Mouse (Mus musculus) frontal cortex, postnatal 10 days (tissue): ENCODE data around the gene Cdk20.

Experiments
- DNase-seq, 2 experiments: peaks; one replicate each; pipeline ENCODE4 v3.0.0; 2022; ENCODE audit warnings: low spot score in 2 of 2, mixed read lengths in 1 of 2

Gene Cdk20

DNA sequence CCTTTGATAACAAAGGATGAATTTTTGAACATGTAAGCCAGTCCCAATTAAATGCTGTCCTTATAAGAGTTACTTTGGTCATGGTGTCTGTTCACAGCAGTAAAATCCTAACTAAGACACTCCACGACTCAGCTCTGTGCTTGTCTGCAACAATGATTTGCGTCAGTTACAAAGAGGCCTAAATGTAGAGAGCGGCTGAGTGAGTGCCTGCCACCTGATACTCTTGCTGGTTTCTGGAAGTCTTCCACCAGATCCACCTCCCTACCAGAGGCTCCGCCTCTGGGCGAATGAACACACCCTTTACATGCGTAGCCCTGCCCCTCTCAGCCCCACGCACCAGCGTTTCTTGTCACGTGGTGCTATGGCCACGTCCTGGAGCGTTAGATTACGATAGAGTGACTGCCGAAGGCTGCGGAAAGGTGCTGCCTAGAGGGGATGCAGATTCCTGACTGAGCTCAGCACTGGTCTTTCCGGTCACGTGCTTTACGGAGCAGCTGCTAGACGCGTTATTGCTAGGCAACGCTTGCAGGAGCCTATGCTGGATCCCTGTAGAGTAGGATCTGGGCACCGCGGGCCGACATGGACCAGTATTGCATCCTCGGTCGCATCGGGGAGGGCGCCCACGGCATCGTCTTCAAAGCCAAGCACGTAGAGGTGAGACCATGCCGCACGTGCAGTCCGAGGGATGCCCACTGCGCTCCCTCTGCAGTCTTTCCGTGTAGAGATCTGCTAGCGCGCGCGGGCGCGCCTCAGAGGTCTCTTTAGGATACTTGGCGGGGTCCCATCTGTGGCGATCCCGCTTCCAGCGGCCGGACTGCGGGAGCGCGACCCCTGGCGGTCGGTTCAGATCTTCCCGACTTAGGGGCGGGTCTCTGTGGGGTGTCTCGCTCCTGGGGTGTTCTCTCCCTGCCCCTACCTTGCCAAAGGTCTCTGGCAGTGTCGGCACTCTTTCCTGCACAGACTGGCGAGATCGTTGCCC lies at the start of gene Cdk20:
Gene Cdk20 (plus strand): TSS at position 298 of the 979 bp plus-strand sequence.
- peak; percentile 90 to 92 for DNase-seq

DNA sequence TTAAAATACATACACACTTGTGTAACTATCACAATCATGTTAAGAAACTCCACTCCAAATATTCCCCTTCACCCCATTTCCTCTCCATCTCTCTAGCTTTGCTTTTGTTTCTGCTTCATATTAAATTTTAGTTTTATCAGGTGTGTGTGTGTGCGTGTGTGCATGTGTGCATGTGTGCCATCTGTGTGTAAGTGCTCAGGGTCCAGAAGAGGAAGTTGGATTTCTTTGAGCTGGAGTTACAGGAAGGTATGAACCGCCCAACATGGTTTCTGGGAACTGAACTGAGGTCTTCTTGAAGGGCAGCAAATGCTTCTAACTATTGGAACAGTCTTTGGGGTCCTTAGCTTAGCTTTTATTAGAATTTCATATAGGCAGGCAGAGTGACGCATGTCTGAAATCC lies 47.2 kb upstream of the Cdk20 start:
- no peak for DNase-seq

DNA sequence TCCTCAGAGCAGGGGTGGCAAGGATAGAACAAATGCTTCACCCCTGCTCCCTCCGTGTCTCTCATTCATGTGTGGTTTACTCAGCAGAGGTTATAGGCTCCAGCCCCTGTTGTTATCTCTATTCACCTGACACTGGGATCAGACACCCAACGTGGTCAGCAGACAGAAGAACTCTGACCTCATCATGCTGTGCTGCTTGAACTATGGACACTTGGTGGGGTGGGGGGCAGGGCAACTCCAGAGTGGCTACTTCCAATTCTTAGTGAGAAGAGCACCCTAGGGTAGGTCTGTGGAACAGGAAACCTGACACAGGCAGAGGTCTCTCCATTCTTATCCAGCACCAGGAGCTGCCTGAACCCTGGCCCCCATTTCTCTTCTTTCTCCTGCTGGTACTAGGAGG lies 46.1 kb upstream of the Cdk20 start:
- DNase-seq, result no peak

DNA sequence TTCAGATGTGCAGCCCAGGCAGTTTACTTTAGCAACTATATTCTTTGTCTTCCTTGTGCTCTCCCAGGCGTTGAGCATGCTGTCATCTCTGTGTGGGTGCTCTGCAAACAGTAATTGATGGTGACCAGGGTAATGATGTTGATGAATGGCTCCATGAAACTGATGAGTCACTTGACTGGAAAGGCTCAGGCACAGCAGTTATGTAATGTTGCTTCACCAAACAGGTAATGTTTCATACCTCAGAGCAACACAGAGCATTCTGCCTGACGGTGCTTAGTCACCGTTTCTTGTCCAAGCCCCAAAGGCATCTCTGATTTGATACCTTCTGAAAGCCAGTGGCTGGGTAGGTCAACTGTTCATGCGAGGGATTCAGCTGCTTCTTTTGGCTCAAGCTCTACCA lies 43.7 kb upstream of the Cdk20 start:
- DNase-seq, result no peak

DNA sequence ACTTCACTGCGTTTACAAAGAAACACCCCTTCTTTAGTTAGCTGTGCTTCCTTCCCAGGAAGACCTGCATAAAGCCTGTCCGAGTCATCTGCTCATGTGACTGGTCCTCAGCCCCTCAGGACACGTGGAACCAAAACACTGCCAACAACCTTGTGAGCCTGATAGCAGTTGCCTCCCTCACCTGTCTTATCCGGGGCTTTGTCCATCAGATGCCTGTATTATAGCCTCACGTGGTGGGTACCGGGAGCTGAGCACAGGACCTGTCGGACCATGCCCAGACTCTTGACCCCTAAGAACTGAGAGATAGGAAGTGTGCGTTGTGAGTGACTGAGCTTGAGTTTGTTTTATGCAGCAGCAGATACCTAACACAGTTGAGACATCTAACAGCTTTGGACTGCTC lies 35.1 kb upstream of the Cdk20 start:
- no peak for DNase-seq

DNA sequence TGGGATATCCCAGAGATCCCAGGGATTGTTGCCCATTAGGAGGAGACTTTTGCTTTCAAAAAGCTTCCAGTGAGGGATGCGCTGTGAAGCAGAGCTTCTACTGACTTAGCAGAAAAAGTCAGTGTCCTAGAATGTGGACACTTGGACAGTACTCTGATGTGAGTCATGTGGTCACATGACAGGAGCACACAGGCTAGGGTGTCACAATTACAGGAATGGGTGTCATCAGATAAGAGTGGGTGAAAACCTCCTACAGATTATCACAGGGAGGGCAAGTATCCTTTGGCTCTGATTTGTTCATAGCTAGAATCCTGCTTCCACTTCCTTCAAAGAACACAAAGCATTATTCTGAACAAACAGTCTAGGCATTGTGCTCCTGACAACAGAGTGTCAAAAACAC lies 34.0 kb upstream of the Cdk20 start:
- no peak for DNase-seq

DNA sequence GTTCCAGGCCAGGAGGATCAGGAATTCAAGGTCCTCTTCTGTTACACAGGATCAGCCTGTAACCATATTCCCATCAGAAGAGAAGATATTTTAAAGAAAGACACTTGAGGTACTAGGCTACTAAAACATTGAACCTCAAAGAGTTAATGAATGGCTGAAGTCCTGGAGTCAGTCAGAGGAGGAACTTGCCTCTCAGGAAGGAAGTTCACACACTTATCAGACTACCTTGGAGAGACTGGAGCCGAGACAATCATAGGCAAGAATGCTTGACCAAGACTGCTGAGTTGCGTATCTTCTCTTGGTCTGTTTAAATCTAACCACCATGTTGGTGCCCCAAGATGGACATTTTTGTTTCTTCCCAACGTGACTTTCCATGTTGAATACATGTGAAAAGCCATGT lies 32.2 kb upstream of the Cdk20 start:
- no peak for DNase-seq

DNA sequence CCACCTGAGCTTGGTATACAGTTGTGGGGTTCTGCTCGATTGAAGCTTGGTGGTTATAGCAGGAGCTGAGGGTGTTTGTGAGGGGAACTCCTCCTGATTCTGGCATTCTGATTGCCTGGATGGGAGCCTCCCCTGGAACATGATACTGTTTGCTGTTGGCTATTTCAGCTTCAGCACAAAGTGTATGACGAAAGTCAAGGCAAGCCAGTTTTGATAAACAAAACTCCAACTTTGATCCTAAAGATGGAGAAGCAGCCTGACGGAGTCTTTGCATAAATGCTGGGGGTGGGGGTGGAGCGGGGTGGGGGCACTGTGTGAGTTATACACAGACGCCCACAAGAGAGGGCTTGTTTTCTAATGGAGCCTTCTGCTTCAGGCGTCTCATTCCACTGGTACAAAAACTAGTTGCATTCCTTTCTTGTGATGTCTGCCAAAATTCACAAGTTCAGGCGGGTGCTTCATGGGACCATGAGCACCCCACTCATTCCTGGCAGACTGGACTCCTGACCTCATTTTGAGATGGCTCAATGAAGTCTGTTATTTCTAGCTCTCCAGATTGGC lies 31.2 kb upstream of the Cdk20 start:
- DNase-seq, result peak; percentile 8

DNA sequence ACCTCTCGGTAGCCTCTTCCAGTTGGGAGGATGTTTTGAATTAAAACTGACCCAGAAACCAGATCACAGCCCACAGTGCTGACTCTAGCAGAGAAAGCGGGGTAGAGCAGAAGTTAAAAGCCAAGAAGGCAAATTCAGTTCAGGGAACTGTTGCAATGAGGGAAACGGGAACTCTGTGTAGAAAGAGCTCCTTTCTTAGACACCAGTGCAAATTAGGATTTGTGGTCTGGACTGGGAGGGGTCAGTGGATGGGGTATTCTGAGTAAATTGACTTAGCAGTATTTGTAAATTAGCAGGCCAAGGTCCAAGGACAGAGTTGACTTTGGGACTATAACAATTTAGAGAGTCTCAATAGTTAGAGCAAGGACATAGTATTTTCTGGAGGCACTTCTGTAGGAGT lies 30.1 kb upstream of the Cdk20 start:
- no peak for DNase-seq

DNA sequence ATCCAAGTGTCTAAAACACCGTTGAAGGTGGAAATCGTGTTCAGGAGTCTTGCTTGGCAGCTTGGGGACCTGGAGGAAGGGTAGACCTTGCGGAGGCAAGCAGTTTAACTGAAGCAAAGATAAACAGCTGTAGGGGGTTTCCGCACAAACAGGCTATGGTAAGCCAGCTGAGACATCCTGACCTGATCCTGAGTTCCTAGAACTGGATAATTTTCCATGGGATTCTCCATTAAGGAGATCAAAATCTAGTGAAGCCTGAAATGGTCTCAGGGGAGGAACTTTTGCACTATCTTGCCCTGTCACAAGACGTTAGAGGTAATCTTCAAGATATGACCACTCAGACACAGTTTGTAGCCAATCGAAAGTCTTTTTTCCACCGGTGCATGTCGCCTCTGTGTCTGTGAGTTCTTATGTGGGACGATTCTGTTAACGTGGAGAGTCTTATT lies 29.6 kb upstream of the Cdk20 start:
- DNase-seq, result no peak

DNA sequence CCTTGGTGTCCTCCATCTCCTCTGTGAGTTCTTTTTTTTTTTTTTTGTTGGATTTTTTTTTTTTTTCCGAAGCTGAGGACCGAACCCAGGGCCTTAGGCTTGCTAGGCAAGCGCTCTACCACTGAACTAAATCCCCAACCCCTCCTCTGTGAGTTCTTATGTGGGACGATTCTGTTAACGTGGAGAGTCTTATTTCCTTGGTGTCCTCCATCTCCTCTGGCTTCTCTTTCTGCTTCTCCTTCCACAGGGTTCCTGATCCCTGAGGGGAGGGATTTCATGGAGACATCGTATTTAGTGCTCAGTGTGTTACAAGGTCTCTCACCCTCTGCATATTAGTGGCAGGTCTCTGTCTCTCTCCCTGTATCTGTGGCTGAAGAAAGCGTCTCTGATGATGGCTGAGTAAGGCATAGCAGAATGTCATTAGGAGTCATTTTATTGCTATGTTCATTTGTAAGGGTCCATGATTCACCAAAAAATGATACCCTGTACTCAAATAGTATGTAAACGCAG lies 29.1 kb upstream of the Cdk20 start:
- DNase-seq, result no peak

DNA sequence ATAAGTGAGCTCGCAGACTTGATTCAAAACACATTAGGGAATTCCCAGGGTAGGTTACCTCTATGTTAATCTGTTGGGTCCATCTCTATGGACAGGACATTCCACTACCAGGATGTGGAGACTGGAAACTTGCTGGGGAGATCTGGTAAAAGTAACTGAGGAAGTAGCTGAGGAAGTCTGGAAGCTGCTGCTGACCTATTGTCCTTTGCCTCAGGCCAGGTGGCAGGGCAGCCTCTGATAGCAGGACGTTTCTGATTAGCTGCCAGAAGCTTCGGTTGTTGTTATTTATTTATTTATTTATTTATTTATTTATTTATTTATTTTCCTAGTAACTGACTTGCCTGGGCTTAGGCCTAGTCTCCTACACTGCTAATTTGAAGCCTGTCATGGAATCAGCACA lies 28.6 kb upstream of the Cdk20 start:
- no peak for DNase-seq

DNA sequence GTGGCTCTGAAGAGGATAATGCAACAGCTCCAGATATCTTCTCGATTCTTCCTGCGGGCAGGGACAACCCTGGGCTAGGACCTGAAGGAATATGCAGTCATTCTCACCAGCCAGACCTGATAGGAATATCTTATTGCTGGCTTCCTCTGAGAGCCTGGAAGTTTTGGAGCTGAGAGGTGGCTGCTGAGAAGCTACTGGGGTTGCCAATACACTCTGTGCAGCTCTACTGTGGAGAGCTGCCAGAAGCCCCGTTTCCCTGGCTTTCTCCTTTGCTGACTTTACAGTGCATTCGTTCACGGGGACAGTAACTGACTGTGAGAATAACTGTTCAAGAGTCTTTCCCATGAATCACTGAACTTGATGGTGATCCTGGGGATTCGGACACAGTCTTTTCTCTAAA lies 26.6 kb upstream of the Cdk20 start:
- DNase-seq, result peak in 1 of 2 experiments; percentile 13

DNA sequence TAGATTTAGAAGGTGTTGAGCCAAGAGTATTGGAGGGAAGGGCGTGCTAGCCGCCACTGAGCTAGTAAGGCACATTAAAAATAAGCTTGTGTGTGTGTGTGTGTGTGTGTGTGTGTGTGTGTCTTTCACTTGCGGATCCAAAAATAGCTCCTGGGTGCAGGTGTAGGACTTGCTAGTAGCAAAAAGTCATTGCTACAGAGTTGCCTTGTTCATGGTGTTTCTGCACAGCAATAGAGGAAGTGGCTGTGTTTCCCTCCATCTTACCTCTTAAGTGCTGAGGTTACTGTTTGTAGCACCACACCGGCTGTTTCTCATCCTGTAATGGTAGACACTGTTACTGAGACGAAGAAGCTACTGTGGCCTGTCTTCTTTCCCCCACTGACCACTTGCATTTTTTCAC lies 24.1 kb upstream of the Cdk20 start:
- no peak for DNase-seq

DNA sequence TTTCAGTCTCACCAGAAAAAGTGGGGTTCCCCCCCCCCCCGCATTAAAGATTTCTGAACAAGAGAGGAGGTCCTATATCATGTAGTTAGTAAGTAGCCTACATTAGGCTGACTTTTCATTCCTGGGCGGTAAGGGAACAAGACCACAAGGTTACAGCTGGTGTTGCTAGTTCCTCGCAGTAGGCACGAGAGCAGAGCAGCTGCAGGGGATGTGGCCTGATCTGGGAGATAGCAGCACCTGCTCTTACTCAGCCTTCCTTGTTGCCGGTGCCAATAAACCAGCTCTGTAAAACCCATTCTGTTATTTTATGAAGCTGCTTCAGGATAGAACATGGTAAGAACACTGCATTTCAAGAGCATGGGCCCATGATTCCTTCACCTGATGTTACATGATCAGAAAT lies 21.5 kb upstream of the Cdk20 start:
- no peak for DNase-seq

DNA sequence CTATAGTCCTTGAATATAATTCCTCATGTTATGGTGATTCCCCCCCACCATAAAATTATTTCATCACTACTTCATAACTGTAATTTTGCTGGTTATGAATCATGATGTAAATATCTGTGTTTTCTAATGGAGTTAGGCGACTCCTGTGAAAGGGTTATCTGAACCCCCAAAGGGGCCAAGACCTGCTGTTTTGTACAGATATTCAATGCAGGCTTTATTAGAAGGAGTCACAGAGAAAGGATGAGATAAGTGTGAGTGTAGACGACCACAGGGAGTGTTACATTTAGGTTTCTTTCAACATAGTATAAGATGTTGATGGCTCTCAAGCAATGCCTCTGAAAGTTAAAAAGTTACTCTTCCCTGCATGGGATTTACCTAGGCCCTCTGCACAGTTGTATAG lies 20.8 kb upstream of the Cdk20 start:
- no peak for DNase-seq

DNA sequence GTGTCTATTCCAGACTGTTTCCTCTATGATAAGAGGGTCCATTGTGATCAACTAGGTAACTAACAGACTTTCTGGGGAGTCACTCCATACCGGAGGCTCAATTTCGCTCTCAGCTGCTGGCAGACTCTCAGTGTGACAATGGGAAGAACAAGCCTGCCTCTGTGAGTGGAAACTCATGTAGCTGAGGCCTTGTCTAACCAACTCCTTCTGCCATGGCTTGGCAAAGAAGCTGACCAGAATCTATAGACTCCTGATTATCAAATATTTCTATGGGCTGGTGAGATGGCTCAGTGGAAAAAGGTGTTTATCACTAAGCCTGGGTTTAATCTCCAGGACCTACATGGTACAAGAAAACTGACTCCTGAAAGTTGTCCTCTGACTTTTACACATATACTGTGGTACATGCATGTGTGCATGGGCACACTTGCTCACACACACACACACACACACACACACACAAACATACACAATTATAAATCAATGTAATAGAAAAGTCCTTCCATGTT lies 19.3 kb upstream of the Cdk20 start:
- DNase-seq, result no peak

DNA sequence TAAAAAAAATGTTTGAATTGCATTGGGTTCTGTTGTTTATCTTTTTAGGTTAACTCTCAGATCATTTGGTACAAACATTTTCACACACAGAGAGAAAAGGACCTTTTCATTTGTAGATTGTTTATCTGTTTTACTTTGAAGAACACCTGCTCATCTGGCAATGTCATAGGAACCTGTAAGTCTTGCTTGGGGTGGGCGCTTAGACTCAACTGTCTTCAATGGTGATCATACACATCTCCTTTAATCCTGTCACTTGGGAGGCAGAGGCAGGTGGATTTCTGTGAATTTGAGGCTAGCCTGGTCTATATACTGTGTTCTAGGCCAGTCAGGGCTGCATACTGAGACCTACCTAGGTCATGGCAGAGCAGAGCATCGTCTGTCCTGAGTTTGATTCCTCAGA lies 16.5 kb upstream of the Cdk20 start:
- no peak for DNase-seq

DNA sequence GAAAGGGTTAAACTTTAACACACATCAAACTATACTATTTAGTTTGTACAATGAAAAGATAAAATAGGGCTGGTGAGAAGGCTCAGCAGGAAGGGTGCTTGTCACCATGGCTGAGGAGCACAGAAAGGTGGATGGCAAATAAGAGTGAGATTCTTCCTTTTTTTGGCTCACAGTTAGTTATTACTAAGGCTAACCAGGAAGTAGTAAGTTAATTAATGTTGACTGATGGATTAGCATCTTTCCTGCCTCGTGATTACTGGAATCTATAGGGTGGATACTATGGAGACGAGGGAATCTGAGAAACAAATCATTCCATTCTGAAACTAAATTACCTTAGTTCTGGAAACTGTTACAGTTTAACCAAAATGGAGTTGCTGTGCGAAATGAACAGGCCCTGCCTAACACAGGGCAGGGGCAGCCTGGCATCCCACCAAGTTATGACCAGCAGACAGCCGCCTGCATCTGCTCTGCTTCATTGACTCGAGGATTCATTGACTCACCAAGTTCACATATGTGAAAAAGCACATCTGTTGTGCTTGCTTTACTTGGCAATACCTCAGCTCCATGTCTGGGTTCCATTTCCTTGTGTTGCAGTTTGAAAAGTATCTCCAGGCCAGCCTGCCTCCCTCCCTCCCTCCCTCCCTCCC lies 15.0 kb upstream of the Cdk20 start:
- DNase-seq, result no peak

DNA sequence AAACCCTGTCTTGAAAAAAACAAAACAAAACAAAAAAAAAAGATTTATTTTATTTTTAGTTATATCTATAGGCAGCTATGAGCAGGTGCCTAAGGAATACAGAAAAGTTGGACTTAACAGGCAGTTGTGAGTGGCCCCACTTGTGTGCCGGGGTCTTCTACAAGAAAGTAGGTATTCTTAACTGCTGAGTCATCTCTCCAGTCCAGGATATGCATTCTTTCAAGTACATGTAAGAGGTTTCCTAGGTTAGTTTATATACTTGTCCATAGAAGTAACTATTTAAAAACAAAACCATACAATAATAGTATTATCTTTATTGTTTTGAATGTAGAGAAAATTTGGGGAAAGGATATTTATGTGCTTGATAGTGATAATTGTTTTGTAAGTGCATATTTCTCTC lies 11.3 kb upstream of the Cdk20 start:
- no peak for DNase-seq

DNA sequence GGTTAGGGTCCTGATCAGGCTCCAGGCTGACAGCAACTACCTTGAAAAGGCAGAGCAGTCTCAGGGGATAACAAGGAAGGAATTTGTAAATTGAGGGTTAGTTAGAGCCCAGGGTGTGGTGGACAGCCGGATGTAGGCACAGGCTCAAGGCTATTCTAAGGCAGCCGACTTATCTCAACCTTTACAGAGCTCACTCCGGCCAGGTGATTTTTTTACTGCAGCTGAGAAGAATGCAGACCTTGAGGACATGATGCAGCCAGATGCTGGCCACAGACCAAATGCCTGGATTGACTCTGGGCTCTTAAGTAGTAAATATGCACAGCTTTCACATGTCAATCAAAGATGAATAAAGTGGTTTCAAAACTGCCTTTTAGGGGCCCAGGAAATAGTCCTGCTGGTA lies 10.7 kb upstream of the Cdk20 start:
- no peak for DNase-seq

DNA sequence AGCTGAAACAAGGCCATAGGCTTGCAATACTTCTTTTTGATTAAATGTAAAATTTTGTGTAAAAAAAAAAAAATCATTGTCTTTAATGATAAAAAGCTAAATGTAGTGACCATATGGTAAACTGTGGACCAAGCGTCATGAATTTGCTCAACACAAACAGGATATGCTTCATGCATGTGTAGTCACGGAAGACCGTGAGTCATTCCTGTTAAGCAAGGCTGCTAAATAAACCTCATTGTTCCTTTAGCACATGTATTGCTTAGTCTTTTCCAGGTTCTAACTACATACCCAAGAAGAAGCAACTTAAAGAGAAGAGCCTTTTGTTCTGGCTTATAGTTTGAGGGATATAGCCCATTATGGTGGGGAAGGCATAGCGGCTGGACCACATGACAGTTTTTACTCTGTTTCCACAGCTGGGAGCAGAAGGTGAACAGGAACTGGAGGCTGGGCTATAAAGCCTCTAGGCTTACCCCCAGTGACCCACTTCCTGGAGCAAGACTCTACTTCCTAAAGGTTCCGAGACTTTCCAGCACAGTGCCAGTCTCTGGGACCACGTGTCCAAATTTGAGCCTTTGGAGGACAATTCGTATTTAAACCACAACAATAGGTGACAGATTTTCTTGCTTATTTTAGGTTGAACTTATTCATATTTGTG lies 10.0 kb upstream of the Cdk20 start:
- DNase-seq, result no peak
